Mouse (Mus musculus) cerebellum, postnatal 36 days (tissue): ENCODE results near the gene BC049352.

Experiments used
- DNase-seq, 2 experiments: peaks; one replicate each; pipeline ENCODE4 v3.0.0; 2021 to 2022; ENCODE audit warnings: mixed read lengths in 2 of 2

Gene BC049352

GRCm38 (mm10) chr9:45251281-45251680 is 69.5 kb downstream of the BC049352 start:
- no peak for DNase-seq

GRCm38 (mm10) chr9:45251990-45252389 is 70.2 kb downstream of the BC049352 start:
- no peak for DNase-seq

DNA sequence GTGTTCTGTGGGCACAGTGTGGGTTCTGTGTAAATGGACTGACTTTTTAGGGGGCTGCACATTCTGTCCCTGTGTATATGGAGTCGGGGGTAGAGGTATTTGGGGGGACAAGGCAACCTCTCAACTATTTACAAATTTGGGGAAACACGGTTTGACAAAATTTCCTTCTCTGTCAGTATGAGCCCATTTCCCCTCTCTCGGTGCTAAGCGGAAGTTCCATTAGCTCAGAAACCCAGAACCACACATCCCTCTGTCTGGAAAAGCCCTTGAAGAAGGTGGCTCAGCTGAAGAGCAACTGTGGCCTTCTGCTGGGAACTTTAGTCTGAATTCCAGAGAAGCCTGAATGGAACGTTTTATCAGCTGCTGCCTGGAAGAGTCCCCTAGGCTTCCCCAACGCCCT is 70.6 kb downstream of the BC049352 start:
- no peak for DNase-seq

- no peak for DNase-seq
These were observed 72.2 kb downstream of the BC049352 start for GRCm38 (mm10) chr9:45254021-45254420.

GRCm38 (mm10) chr9:45254605-45255004 is 72.8 kb downstream of the BC049352 start:
- DNase-seq, result no peak

- no peak for DNase-seq
These were observed 73.6 kb downstream of the BC049352 start for GRCm38 (mm10) chr9:45255431-45255830.

DNA sequence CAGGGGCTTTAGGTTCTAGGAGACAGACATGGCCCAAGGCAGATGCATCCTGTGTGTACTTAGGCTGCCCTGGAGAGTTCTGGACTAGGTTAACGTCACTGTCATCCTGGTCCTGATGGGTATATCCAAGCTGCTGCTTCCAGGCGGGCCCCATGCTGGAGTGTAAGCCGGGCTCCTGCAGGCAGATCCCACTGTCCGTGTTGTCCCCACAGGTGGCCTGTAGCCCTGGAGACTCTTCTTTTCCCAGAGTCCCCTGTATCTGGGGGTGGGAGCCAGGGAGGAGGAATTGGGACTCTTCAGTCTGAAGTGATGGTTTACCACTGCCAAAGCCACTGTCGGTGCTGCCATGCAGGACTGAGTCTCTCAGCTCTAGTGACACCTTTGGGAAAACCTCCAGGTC is 74.2 kb downstream of the BC049352 start:
- DNase-seq, result no peak

GRCm38 (mm10) chr9:45259065-45259464 is 77.3 kb downstream of the BC049352 start:
- DNase-seq, result no peak

- DNase-seq, result peak; percentile 91 to 94
These were observed 79.7 kb downstream of the BC049352 start for GRCm38 (mm10) chr9:45261466-45261865.

DNA sequence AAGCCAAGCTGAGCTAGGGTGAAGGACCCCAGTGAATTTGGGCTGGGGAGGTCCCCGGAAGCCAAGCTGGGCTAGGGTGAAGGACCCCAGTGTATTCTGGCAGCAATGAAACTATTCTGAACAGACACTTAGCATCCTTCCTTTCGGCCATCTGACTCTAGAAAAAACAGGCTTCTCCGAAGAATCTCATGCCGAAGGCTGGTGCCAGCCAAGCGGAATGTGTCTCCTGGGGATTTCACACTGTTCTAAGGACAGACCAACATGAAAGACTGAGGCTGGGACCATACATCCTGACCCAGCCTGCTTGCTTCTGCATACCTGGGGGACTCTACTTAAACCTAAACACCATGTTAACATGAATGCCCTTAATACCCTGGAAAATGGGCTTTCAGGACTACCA is 80.1 kb downstream of the BC049352 start:
- DNase-seq, result peak; percentile 27 to 37

DNA sequence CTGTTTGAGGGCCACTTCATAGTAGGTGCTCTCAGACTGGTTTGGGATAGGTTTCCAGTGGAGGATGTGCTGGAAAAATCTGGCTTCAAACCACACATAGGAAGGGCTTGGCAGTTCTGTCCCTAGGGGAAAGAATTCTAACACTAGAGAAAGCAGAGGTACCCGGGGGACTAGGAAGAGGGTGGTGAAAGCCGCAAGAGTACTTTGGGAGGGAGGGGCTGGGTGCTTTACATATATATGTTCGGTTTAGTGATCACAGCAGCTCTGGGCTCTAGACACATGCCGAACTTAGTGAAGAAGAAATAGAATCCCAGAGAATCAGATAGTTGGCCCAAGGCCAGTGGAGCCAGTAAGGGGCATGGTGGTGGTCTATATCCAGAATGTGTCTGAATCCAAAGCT is 85.3 kb downstream of the BC049352 start:
- no peak for DNase-seq

- no peak for DNase-seq
These were observed 86.3 kb downstream of the BC049352 start for GRCm38 (mm10) chr9:45268079-45268478.

DNA sequence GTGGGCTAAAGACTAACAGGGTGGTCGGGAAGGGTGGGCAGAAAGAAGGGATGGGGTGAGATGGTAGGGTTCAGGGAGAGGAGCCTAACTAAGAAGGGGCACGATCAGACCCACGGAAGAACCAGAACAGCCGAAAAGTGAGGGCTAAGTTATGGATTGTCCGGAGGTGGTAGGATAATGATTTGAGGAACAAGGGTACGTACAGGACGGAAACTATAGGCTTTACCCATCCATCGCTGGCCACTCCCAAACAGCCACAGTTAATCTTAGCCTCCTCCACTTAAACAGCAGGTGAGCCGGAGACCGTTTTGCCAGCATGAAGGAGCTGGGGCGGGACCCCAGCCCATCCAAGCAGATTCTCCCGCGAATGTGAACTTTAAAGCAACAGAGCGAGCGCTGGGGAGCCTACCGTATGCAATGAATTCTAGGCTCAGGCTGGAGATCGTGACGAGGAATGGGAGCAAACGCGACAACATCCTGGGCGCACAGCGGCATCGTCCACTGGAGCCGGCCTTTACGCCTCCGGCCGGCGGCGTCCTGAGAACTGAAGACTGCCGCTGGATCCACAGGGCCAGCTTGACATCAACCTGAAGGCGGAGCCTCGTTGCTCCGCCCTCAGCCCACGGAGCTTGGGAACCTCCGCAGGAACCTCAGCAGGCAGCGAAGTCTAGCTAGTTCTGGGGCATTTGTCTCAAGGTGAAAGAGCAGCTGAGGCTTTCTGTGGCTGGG is 87.0 kb downstream of the BC049352 start, which contains the start of gene Il10ra:
TSS of gene Il10ra (minus strand) at position 553 of the 729 bp plus-strand sequence.
- peak; percentile 62 to 64 for DNase-seq

- DNase-seq, result no peak
These were observed 90.4 kb downstream of the BC049352 start for GRCm38 (mm10) chr9:45272213-45272612.

DNA sequence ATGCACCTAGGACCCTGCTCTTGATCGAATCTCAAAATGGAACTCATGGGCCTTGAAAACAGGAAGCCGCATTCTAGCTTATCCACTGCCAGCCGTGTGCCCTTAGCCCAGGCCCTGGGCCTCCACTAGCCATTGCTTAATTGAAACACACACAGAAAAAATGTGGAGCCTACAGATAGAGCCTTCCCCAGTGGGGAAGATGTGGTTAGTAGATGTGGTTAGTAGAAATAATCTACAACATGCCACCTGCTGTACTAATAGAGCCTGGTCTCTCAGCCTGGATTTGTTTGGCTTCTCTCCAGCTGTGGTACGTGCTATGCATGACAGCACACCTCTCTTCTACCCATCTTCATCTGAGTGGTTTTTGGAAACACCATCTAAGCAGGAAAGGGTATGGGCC is 92.4 kb downstream of the BC049352 start:
- no peak for DNase-seq

DNA sequence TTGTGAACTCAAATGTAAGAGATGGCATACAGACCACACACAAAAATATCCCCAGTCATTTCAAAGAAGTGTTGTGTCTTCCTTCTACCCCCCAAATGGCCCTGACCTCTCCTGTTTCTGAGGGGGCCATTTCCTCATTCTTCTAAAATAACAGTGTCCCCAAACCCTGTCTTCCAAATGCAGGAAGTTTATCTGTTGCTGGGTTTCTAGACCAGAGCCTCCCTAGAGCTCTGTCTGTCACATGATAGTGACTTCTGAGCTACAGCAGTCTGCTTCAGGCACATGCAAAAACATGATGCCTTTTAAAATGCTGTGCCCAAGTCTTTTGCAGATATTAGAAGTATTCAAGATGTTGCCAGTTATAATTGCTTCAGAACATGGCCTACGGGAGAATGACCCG is 92.8 kb downstream of the BC049352 start:
- DNase-seq, result no peak

DNA sequence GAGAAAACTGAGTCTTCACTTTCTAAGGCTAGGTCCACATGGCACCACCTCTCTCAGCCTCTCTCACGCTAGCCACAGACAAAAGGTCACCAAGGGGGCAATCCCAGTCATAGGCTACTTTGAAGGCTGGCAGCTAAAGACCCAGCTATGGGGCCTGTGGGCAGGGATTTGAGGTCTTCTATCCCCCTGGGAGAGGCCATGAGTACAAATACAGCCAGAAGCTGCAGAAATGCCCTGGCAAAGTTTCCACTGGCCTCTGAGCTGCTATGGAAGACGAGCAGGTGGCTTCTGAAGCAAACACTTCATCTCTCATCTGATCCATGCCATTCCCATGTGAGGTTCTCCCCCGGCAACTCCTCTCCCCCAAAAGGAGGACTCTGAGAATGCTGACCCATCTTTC is 98.3 kb downstream of the BC049352 start:
- DNase-seq, result no peak

- no peak for DNase-seq
These were observed 99.1 kb downstream of the BC049352 start for GRCm38 (mm10) chr9:45280891-45281290.

DNA sequence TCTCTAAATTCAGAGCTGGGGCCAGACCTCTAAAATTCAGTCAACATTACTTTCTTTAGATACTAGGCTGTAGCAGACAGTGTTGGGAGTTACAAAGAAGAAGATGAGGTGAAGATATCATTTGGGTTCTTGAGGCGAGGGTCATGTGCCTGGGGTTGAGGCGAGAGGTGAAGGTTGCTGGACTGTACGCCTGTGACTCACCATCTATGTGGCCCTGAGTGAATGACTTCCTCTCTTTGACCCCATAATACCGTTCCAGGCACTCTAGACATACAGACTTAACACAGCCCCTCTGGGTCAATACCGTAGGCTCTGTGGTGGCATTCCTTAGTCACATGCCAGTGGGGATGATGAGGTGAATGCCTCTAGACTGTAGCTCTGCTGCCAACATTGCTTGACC is 100.7 kb downstream of the BC049352 start:
- DNase-seq, result no peak

DNA sequence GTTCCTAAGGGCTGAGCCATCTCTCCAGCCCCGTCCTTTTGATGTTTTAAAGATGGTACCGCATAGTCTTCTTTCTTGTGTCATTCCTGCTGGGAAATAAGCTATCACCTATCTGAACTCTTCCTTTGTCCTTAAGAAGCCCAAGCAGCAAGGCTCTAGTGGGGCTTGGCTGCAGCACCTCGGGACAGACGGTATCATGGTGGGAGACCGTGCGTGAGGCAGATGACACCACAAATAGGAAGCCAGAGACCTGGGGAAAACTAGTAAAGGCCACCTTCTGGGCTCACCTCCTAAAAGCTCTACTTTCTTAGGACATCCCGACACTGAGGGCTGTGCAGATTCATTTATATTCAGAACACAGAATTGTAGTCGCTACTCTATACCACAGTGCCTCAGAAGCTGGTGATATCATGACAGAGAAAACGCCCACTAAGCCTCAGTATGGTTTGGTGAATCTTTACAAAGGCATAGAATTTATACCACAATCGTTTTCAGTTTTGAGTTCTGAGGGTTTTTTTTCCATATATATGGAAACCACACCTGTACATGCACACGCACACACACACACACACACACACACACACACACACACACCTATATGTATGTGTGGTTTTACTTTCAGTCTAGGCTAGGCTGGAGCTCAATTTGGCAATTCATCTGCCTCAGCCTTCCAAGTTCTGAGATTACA is 109.8 kb downstream of the BC049352 start:
- DNase-seq, result peak; percentile 79

DNA sequence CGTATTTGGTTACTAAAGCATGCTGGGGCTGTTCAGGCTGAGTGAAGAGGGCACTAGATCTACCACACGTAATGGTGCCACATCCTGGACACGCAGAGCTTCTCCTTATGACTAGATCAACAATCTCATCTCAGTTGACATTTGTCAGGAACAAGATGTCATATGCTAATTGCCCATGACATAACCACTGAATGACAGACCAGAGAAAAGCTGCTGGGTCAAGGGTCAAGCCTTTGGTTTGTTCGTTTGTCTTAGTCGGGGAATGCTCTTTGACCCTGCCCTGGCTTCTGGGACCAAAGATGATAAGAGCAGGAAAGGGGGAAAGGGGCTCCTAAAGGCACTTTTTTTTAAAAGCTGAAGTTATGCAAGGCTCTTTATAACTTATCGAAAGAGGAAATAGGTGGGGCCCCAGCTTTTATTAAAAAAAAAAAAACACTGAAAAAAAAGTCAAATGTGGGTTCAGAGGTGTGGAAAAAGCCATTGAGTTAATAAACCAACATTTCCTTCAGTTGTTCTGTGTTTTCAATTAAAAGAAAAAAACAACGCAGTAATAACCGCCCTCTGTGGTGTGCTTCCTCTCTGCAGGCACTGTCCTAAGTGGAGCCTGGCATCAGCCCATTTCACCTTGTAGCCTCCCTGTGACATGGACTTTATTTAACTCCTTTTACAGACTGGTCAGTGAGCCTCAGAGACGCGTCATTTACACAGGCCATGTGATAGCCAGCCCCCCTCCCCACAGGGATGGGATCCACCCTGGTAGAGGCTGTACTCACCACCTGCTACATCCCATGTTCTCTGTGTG is 112.6 kb downstream of the BC049352 start:
- DNase-seq, result no peak

- DNase-seq, result peak; percentile 28 to 44
These were observed 117.6 kb downstream of the BC049352 start for GRCm38 (mm10) chr9:45299231-45300006.
